Mouse (Mus musculus) cerebellum, adult 2 months (tissue): ENCODE results near the gene Vmn2r45. TPM values are rescaled to one million over a fixed set of nuclear protein-coding genes. Genes with fewer than 3 reads are reported as not detected.
"Not testable (repeated sequence)": the region's sequence is repeated elsewhere in the genome, so short reads cannot be mapped to it uniquely, and the experiment has no call there.

Experiments used
- DNase-seq, 2 experiments: peaks; one replicate each; pipeline ENCODE4 v3.0.0; 2021
- H3K27ac ChIP-seq: fragments of 200-500 bp; 2 replicates; pipeline ENCODE4 v1.5.1; 2012; ENCODE audit warnings: low read length, control low read depth, inconsistent platforms; ENCODE audit not compliant: insufficient read depth
- H3K27me3 ChIP-seq: fragments of 200-500 bp; 2 replicates; pipeline ENCODE4 v1.6.1; 2012; ENCODE audit warnings: inconsistent platforms, mild to moderate bottlenecking, low read length, moderate library complexity; ENCODE audit not compliant: control insufficient read depth, insufficient read depth
- H3K4me1 ChIP-seq: fragments of 200-500 bp; 2 replicates; pipeline ENCODE4 v1.6.1; 2011; ENCODE audit warnings: low read length; ENCODE audit not compliant: control insufficient read depth, insufficient read depth
- H3K4me3 ChIP-seq: fragments of 200-500 bp; replicated peaks from 2 replicates; pipeline ENCODE3; 2011; ENCODE audit warnings: mild to moderate bottlenecking, low read depth, low read length, control low read depth; ENCODE audit not compliant: insufficient read depth
- WGBS: fragments of 180-500 bp; shearing (Covaris S2); methylation state at CpG from one replicate; pipeline ENCODE4 v1.1.7; 2018; 5-methylcytosine and 5-hydroxymethylcytosine counted together
- polyA plus RNA-seq: library from polyadenylated mRNA; depleted of rRNA; stranded (reverse); fragments of >200 nt; gene quantifications from 2 replicates; pipeline ENCODE4 v1.2.3, GENCODE M21; 2012; rRNA removed

The Vmn2r45 gene
- not detected in 2 replicates for polyA plus RNA-seq

GRCm38 (mm10) chr7:8488975-8489374, at the start of gene Vmn2r45:
TSS of gene Vmn2r45 (minus strand) at chr7:8489075.
- not testable (repeated sequence) for H3K27ac ChIP-seq, H3K4me1 ChIP-seq, H3K4me3 ChIP-seq, DNase-seq, H3K27me3 ChIP-seq
- WGBS: 23% methylated on average over 2 of the region's 2 CpGs

Other genes with a start within 250 kb of the Vmn2r45 start
- gene Vmn2r43, start 228.5 kb downstream of the Vmn2r45 start, polyA plus RNA-seq: not detected in 2 replicates
- gene Vmn2r44, start 105.7 kb downstream of the Vmn2r45 start, polyA plus RNA-seq: not detected in 2 replicates